Mouse (Mus musculus): ENCODE data around the gene Rpl27. TPM values are rescaled to one million over a fixed set of nuclear protein-coding genes. Genes with fewer than 3 reads are reported as not detected.
"Not testable (repeated sequence)": the region's sequence is repeated elsewhere in the genome, so short reads cannot be mapped to it uniquely, and the experiment has no call there.

Gene Rpl27
- polyA plus RNA-seq, 1 experiment from 2014 or later: 204 TPM

GRCm38 (mm10) chr11:101441450-101442126, 510 bp upstream of the Rpl27 start:
- H3K27me3 ChIP-seq (replicated peaks; ENCODE audit: control insufficient read depth, insufficient read depth, low read length); H3K9me3 ChIP-seq (ENCODE audit: control insufficient read depth, low read length); ATAC-seq; H3K9ac ChIP-seq (ENCODE audit: low read depth, low read length); H3K27ac ChIP-seq (ENCODE audit: low read depth, low read length): not testable (repeated sequence)
- H3K4me2 ChIP-seq (ENCODE audit: low read length): peak overlapping the region; percentile 52
- peaks cover 13% of the 10 kb centered on the region for H3K4me1 ChIP-seq (ENCODE audit: control insufficient read depth, insufficient read depth, low read depth, low read length)
- H3K36me3 ChIP-seq (ENCODE audit: control insufficient read depth, insufficient read depth, low read length): peaks cover 16% of the 10 kb centered on the region
- 38% methylated on average over 14 of the region's 15 CpGs for WGBS
- H3K4me3 ChIP-seq (ENCODE audit: low read length): peak overlapping the region; percentile 32

- no peak; the same call in 1 of the 2 replicates for ATAC-seq
Measured at GRCm38 (mm10) chr11:101442760-101443159, 662 bp downstream of the Rpl27 start.

GRCm38 (mm10) chr11:101446319-101446718, 4.2 kb downstream of the Rpl27 start:
- no peaks in the 10 kb centered on the region for H3K9me3 ChIP-seq (ENCODE audit: control insufficient read depth, low read length)
- peaks cover 16% of the 10 kb centered on the region for H3K36me3 ChIP-seq (ENCODE audit: control insufficient read depth, insufficient read depth, low read length)
- no peak overlapping the region for H3K9ac ChIP-seq (ENCODE audit: low read depth, low read length)
- H3K4me1 ChIP-seq (ENCODE audit: control insufficient read depth, insufficient read depth, low read depth, low read length): peaks cover 13% of the 10 kb centered on the region
- no peak overlapping the region for H3K27ac ChIP-seq (ENCODE audit: low read depth, low read length)
- H3K4me2 ChIP-seq (ENCODE audit: low read length): no peak overlapping the region
- no peaks in the 10 kb centered on the region for H3K27me3 ChIP-seq (replicated peaks; ENCODE audit: control insufficient read depth, insufficient read depth, low read length)
- no peak for ATAC-seq
- no peak overlapping the region for H3K4me3 ChIP-seq (ENCODE audit: low read length)
- 67% methylated on average over 1 of the region's 1 CpGs for WGBS

More at GRCm38 (mm10) chr11:101442760-101443159, 662 bp downstream of the Rpl27 start:
- Histone ChIP-seq H3K4me2 (ENCODE audit: low read length) (peak overlapping the region; percentile 94), H3K9me3 (ENCODE audit: control insufficient read depth, low read length) (no peaks in the 10 kb centered on the region), H3K9ac (ENCODE audit: low read depth, low read length) (peak overlapping the region; percentile 91), H3K4me3 (ENCODE audit: low read length) (peak overlapping the region; percentile 77), H3K4me1 (ENCODE audit: control insufficient read depth, insufficient read depth, low read depth, low read length) (peaks cover 13% of the 10 kb centered on the region), H3K36me3 (ENCODE audit: control insufficient read depth, insufficient read depth, low read length) (peaks cover 16% of the 10 kb centered on the region), H3K27ac (ENCODE audit: low read depth, low read length) (peak overlapping the region; percentile 91), H3K27me3 (replicated peaks; ENCODE audit: control insufficient read depth, insufficient read depth, low read length) (no peaks in the 10 kb centered on the region)
- under 1% methylated on average over 14 of the region's 14 CpGs for WGBS

GRCm38 (mm10) chr11:101446860-101447259, 4.8 kb downstream of the Rpl27 start:
- not testable (repeated sequence) for H3K9me3 ChIP-seq (ENCODE audit: control insufficient read depth, low read length); ATAC-seq; H3K4me2 ChIP-seq (ENCODE audit: low read length); H3K27ac ChIP-seq (ENCODE audit: low read depth, low read length); H3K9ac ChIP-seq (ENCODE audit: low read depth, low read length); H3K4me3 ChIP-seq (ENCODE audit: low read length); H3K27me3 ChIP-seq (replicated peaks; ENCODE audit: control insufficient read depth, insufficient read depth, low read length)
- Histone ChIP-seq H3K36me3 (ENCODE audit: control insufficient read depth, insufficient read depth, low read length) (peaks cover 16% of the 10 kb centered on the region), H3K4me1 (ENCODE audit: control insufficient read depth, insufficient read depth, low read depth, low read length) (peaks cover 13% of the 10 kb centered on the region)
- 94% methylated on average over 8 of the region's 8 CpGs for WGBS

GRCm38 (mm10) chr11:101447786-101448185, 5.7 kb downstream of the Rpl27 start:
- 86% methylated on average over 5 of the region's 5 CpGs for WGBS
- Histone ChIP-seq H3K9me3 (ENCODE audit: control insufficient read depth, low read length) (no peaks in the 10 kb centered on the region), H3K27me3 (replicated peaks; ENCODE audit: control insufficient read depth, insufficient read depth, low read length) (no peaks in the 10 kb centered on the region), H3K4me3 (ENCODE audit: low read length) (no peak overlapping the region), H3K4me2 (ENCODE audit: low read length) (no peak overlapping the region), H3K4me1 (ENCODE audit: control insufficient read depth, insufficient read depth, low read depth, low read length) (peaks cover 13% of the 10 kb centered on the region), H3K36me3 (ENCODE audit: control insufficient read depth, insufficient read depth, low read length) (peaks cover 16% of the 10 kb centered on the region), H3K9ac (ENCODE audit: low read depth, low read length) (no peak overlapping the region), H3K27ac (ENCODE audit: low read depth, low read length) (no peak overlapping the region)
- ATAC-seq: no peak

- H3K4me2 ChIP-seq (ENCODE audit: low read length): peak within 1 kb of the TSS; percentile 34
- peak within 1 kb of the TSS; percentile 27; the same call in 1 of the 2 replicates for H3K9ac ChIP-seq (ENCODE audit: low read depth, low read length)
- peaks cover 9% of the 10 kb centered on the region for H3K4me1 ChIP-seq (ENCODE audit: control insufficient read depth, insufficient read depth, low read depth, low read length)
- 34% methylated on average over 10 of the region's 10 CpGs for WGBS
- no peak within 1 kb of the TSS for H3K27ac ChIP-seq (ENCODE audit: low read depth, low read length)
- H3K27me3 ChIP-seq (replicated peaks; ENCODE audit: control insufficient read depth, insufficient read depth, low read length): no peaks in the 10 kb centered on the region
- peak within 1 kb of the TSS; percentile 24 for H3K4me3 ChIP-seq (ENCODE audit: low read length)
- no peaks in the 10 kb centered on the region for H3K9me3 ChIP-seq (ENCODE audit: control insufficient read depth, low read length)
- no peak for ATAC-seq
- H3K36me3 ChIP-seq (ENCODE audit: control insufficient read depth, insufficient read depth, low read length): peaks cover 16% of the 10 kb centered on the region
Measured at GRCm38 (mm10) chr11:101448274-101448746, 6.2 kb downstream of the Rpl27 start, which contains the start of gene Ifi35. TSS of gene Ifi35 (plus strand) at chr11:101448407.

GRCm38 (mm10) chr11:101448899-101449298, 6.8 kb downstream of the Rpl27 start:
- peaks cover 3% of the 10 kb centered on the region; the same call in 1 of the 2 replicates for H3K4me1 ChIP-seq (ENCODE audit: control insufficient read depth, insufficient read depth, low read depth, low read length)
- H3K9ac ChIP-seq (ENCODE audit: low read depth, low read length): no peak overlapping the region
- no peak overlapping the region for H3K27ac ChIP-seq (ENCODE audit: low read depth, low read length)
- H3K4me3 ChIP-seq (ENCODE audit: low read length): no peak overlapping the region; the same call in 1 of the 2 replicates
- no peak overlapping the region; the same call in 1 of the 2 replicates for H3K4me2 ChIP-seq (ENCODE audit: low read length)
- no peak for ATAC-seq
- WGBS: 86% methylated on average over 4 of the region's 4 CpGs
- no peaks in the 10 kb centered on the region for H3K9me3 ChIP-seq (ENCODE audit: control insufficient read depth, low read length)
- no peaks in the 10 kb centered on the region for H3K27me3 ChIP-seq (replicated peaks; ENCODE audit: control insufficient read depth, insufficient read depth, low read length)
- peaks cover 12% of the 10 kb centered on the region for H3K36me3 ChIP-seq (ENCODE audit: control insufficient read depth, insufficient read depth, low read length)

GRCm38 (mm10) chr11:101449596-101449995, 7.5 kb downstream of the Rpl27 start:
- 94% methylated on average over 4 of the region's 4 CpGs for WGBS
- not testable (repeated sequence) for H3K4me3 ChIP-seq (ENCODE audit: low read length); H3K4me2 ChIP-seq (ENCODE audit: low read length); H3K9me3 ChIP-seq (ENCODE audit: control insufficient read depth, low read length); H3K36me3 ChIP-seq (ENCODE audit: control insufficient read depth, insufficient read depth, low read length); ATAC-seq; H3K27ac ChIP-seq (ENCODE audit: low read depth, low read length); H3K27me3 ChIP-seq (replicated peaks; ENCODE audit: control insufficient read depth, insufficient read depth, low read length); H3K9ac ChIP-seq (ENCODE audit: low read depth, low read length); H3K4me1 ChIP-seq (ENCODE audit: control insufficient read depth, insufficient read depth, low read depth, low read length)

- H3K4me3 ChIP-seq (ENCODE audit: low read length): no peak overlapping the region
- H3K27me3 ChIP-seq (replicated peaks; ENCODE audit: control insufficient read depth, insufficient read depth, low read length): no peaks in the 10 kb centered on the region
- no peaks in the 10 kb centered on the region for H3K9me3 ChIP-seq (ENCODE audit: control insufficient read depth, low read length)
- no peak overlapping the region for H3K27ac ChIP-seq (ENCODE audit: low read depth, low read length)
- no peaks in the 10 kb centered on the region for H3K4me1 ChIP-seq (ENCODE audit: control insufficient read depth, insufficient read depth, low read depth, low read length)
- no peak for ATAC-seq
- peaks cover 3% of the 10 kb centered on the region; the same call in 1 of the 2 replicates for H3K36me3 ChIP-seq (ENCODE audit: control insufficient read depth, insufficient read depth, low read length)
- no peak overlapping the region for H3K9ac ChIP-seq (ENCODE audit: low read depth, low read length)
- 86% methylated on average over 3 of the region's 3 CpGs for WGBS
- no peak overlapping the region for H3K4me2 ChIP-seq (ENCODE audit: low read length)
Measured at GRCm38 (mm10) chr11:101450394-101450793, 8.3 kb downstream of the Rpl27 start.

Measured in hindbrain, embryonic 16.5 days (tissue).